Mouse (Mus musculus) stomach, embryonic 15.5 days (tissue): Measurements from ENCODE around the gene Togaram2. TPM values are rescaled to one million over a fixed set of nuclear protein-coding genes. Genes with fewer than 3 reads are reported as not detected.
"Not testable (repeated sequence)": the region's sequence is repeated elsewhere in the genome, so short reads cannot be mapped to it uniquely, and the experiment has no call there.

Experiments used
- ATAC-seq: fragments of 200-750 bp; cut with Nextera tagmentation; 2 replicates; pipeline ENCODE4 v1.8.0; 2017; ENCODE audit warnings: low read depth, moderate number of reproducible peaks, moderate TSS enrichment; ENCODE audit not compliant: insufficient read depth, low FRiP score
- H3K27ac ChIP-seq: fragments of 300-500 bp; sonication (generic); 2 replicates; pipeline ENCODE4 v1.5.1; 2015; ENCODE audit warnings: mild to moderate bottlenecking, inconsistent platforms
- H3K27me3 ChIP-seq: fragments of 300-500 bp; sonication (generic); replicated peaks from 2 replicates; pipeline ENCODE4 v1.6.1; 2015; ENCODE audit warnings: inconsistent platforms
- H3K36me3 ChIP-seq: fragments of 300-500 bp; sonication (generic); 2 replicates; pipeline ENCODE4 v1.6.1; 2015; ENCODE audit warnings: inconsistent platforms
- H3K4me1 ChIP-seq: fragments of 300-500 bp; sonication (generic); 2 replicates; pipeline ENCODE4 v1.6.1; 2015; ENCODE audit warnings: inconsistent platforms
- H3K4me2 ChIP-seq: fragments of 300-500 bp; sonication (generic); 2 replicates; pipeline ENCODE4 v1.6.1; 2015; ENCODE audit warnings: mild to moderate bottlenecking, inconsistent platforms
- H3K4me3 ChIP-seq: fragments of 300-500 bp; sonication (generic); replicated peaks from 2 replicates; pipeline ENCODE4 v1.5.1; 2015; ENCODE audit warnings: inconsistent platforms
- H3K9ac ChIP-seq: fragments of 300-500 bp; sonication (generic); 2 replicates; pipeline ENCODE4 v1.6.1; 2015; ENCODE audit warnings: inconsistent platforms
- H3K9me3 ChIP-seq: fragments of 300-500 bp; sonication (generic); 2 replicates; pipeline ENCODE4 v1.6.1; 2016; ENCODE audit warnings: inconsistent platforms
- WGBS: fragments of 180-500 bp; shearing (Covaris S2); methylation state at CpG from one replicate; pipeline ENCODE4 v1.1.7; 2015; 5-methylcytosine and 5-hydroxymethylcytosine counted together
- polyA plus RNA-seq: library from polyadenylated mRNA; unstranded; fragments of >200 nt; fragmentation: Nextera tagmentation; extraction: Ambion mirVana; gene quantifications from 2 replicates; pipeline ENCODE4 v1.2.1, GENCODE M21; 2015

The Togaram2 gene
- polyA plus RNA-seq, 1 experiment from 2014 or later, result 0.39 TPM

DNA sequence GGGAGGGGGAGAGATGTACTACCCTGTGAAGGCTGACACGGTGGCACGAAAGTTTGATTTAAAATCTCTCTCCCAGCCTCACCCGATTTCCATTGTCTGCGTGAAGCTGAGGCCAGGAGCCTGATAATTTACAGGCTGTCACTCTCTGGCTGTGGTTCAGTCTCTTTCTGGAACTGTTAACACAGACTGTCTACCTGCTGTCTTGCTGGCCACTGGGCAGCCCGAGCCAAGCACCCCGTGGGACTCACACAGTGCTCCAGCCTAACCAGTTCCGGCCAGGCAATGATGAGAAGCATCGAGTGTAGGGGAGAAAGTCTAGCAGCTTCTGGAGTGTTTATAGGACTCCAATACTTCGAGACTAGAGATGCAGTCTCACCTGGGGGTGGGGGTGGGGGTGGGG lies 73.1 kb downstream of the Togaram2 start:
- H3K4me3 ChIP-seq, result no peak overlapping the region
- no peak for ATAC-seq
- H3K36me3 ChIP-seq, result no peaks in the 10 kb centered on the region
- H3K27ac ChIP-seq, result no peak overlapping the region
- WGBS, result 70% methylated on average over 9 of the region's 9 CpGs
- no peaks in the 10 kb centered on the region for H3K27me3 ChIP-seq
- H3K9ac ChIP-seq, result no peak overlapping the region
- 0 out of 2 replicates have a peak, but pooled peaks cover 4% of the 10 kb centered on the region for H3K4me1 ChIP-seq
- no peak overlapping the region for H3K4me2 ChIP-seq
- no peaks in the 10 kb centered on the region for H3K9me3 ChIP-seq

DNA sequence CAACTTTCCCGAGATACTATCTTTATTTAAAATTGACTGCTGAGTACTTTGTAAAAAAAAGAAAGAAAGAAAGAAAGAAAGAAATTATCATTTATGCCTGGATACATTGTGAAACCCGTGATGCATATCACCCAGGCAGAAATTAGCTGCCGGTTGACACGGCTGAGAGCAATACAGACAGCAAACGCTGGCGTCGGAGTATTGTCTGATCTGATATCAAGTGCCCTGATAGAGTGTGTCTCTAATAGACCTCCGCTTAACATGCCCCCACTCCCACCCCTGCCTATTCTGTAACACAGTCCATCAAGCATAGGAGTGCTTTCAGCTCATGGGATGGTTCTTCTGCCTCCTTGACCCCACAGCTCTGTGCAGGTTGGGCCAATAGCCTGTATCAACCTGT lies 74.5 kb downstream of the Togaram2 start:
- Histone ChIP-seq H3K27me3 (no peaks in the 10 kb centered on the region), H3K4me2 (no peak overlapping the region), H3K4me3 (no peak overlapping the region), H3K9me3 (no peaks in the 10 kb centered on the region), H3K36me3 (no peaks in the 10 kb centered on the region), H3K4me1 (0 out of 2 replicates have a peak, but pooled peaks cover 4% of the 10 kb centered on the region), H3K27ac (no peak overlapping the region), H3K9ac (no peak overlapping the region)
- no peak for ATAC-seq
- WGBS, result 78% methylated on average over 8 of the region's 8 CpGs

DNA sequence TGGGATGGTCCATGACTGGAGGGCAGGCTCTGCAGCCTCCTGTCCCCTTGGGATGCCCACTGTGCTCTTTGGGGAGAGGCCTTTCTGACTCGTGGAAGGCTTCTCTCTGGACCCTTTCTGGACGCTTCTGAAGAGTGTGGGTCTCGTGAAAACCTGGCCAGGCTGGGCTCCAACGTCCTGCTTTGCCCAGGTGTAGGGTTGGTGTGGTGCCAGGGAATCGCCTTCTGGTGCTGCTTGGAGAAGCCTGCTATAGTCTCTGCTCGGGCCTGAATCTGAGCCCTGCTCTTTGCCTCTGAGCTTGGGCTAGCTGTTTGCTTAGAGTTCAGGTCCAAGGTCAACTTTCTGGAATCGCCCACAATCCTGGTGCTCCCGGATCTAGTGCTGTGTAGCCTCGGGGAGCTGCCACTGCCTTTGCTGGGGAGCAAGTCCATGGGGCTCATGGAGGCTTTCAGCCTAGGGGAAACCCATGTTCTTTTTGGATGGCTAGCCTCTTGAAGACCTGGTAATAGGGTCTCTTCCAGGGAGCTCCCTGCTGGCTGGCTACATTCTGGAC lies 76.6 kb downstream of the Togaram2 start:
- H3K4me2 ChIP-seq, result no peak overlapping the region

DNA sequence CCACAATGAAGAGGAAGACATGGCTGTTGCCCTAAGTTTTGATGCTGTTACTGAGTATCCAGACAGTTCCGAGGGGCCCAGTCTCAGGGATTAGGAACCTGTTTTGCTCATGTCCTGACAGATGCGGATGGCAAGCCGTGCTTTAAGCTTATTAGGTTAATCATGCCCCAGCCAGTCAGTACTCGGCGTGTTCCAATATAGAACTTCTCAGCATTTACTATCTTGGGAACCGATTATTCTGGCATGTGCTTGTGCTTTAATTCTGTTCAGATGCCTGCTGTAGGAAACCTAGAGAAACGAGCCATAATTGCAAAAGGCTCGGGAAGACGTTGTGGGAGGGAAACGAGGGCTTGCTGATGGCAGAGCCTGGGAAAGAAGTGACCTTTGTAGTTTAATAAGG lies 79.8 kb downstream of the Togaram2 start, which contains the start of gene Pcare:
Gene Pcare (minus strand): TSS at position 64 of the 400 bp plus-strand sequence.
- Histone ChIP-seq H3K4me1 (no peaks in the 10 kb centered on the region), H3K27me3 (no peaks in the 10 kb centered on the region), H3K9ac (no peak within 1 kb of the TSS), H3K4me2 (no peak within 1 kb of the TSS), H3K27ac (no peak within 1 kb of the TSS), H3K4me3 (no peak within 1 kb of the TSS), H3K36me3 (no peaks in the 10 kb centered on the region), H3K9me3 (no peaks in the 10 kb centered on the region)
- WGBS, result 74% methylated on average over 10 of the region's 10 CpGs
- ATAC-seq, result no peak

More for the DNA sequence above, 76.6 kb downstream of the Togaram2 start:
- Histone ChIP-seq H3K4me1 (no peaks in the 10 kb centered on the region), H3K9me3 (no peaks in the 10 kb centered on the region), H3K4me3 (no peak overlapping the region), H3K9ac (no peak overlapping the region), H3K36me3 (no peaks in the 10 kb centered on the region), H3K27ac (no peak overlapping the region), H3K27me3 (no peaks in the 10 kb centered on the region)
- no peak; the same call in 1 of the 2 replicates for ATAC-seq
- 74% methylated on average over 9 of the region's 9 CpGs for WGBS

GRCm38 (mm10) chr17:71760536-71760935 lies 87.5 kb downstream of the Togaram2 start:
- H3K36me3 ChIP-seq, result no peaks in the 10 kb centered on the region
- no peaks in the 10 kb centered on the region for H3K27me3 ChIP-seq
- no peak overlapping the region for H3K4me3 ChIP-seq
- no peak overlapping the region for H3K9ac ChIP-seq
- no peaks in the 10 kb centered on the region for H3K4me1 ChIP-seq
- H3K9me3 ChIP-seq, result no peaks in the 10 kb centered on the region
- H3K27ac ChIP-seq, result no peak overlapping the region
- no peak for ATAC-seq
- WGBS, result 84% methylated on average over 7 of the region's 7 CpGs
- H3K4me2 ChIP-seq, result no peak overlapping the region

DNA sequence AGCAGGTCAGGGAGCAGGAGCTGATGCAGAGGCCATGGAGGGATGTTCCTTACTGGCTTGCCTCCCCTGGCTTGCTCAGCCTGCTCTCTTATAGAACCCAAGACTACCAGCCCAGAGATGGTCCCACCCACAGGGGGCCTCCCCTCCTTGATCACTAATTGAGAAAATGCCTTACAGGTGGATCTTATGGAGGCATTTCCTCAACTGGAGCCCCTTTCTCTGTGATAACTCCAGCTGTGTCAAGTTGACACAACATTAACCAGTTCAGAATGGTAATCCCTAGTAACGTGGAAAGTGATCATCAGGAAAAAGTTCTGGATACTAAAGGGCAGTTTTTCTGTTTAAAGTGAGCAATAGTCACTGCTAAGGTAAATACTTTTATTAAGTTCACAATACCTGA lies 95.1 kb downstream of the Togaram2 start, which contains the start of gene Clip4:
Gene Clip4 (plus strand): TSS at position 301 of the 400 bp plus-strand sequence.
- not testable (repeated sequence) for ATAC-seq, H3K4me2 ChIP-seq, H3K9ac ChIP-seq, H3K27me3 ChIP-seq, H3K4me1 ChIP-seq, H3K36me3 ChIP-seq, H3K4me3 ChIP-seq, H3K9me3 ChIP-seq, H3K27ac ChIP-seq
- 62% methylated on average over 1 of the region's 1 CpGs for WGBS

DNA sequence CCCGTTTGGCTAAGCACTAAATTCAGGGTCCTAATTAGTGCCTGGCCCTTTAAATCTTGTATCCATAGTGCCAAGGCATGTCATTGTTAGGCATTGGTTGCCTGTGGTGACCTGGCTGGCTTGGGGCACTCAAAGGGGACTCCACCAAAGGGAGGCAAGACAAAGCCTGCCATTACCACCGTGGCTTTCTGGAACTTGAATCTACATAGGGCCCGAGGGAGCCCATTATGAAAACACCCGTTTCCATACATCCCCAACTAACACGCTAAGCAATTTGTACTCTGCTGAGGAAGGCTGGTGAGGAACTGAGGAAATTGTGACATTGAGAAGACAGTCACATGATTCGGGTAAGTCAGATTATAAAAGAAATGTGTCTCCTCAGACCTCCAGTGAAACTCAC lies 96.5 kb downstream of the Togaram2 start:
- no peak overlapping the region for H3K4me3 ChIP-seq
- no peak for ATAC-seq
- H3K27me3 ChIP-seq, result no peaks in the 10 kb centered on the region
- H3K4me1 ChIP-seq, result no peaks in the 10 kb centered on the region
- H3K9me3 ChIP-seq, result no peaks in the 10 kb centered on the region
- no peak overlapping the region for H3K27ac ChIP-seq
- no peaks in the 10 kb centered on the region for H3K36me3 ChIP-seq
- no peak overlapping the region for H3K4me2 ChIP-seq
- WGBS, result 49% methylated on average over 6 of the region's 6 CpGs
- H3K9ac ChIP-seq, result no peak overlapping the region

- ATAC-seq, result no peak
- WGBS, result 85% methylated on average over 3 of the region's 3 CpGs
- H3K4me1 ChIP-seq, result no peaks in the 10 kb centered on the region
Observed at GRCm38 (mm10) chr17:71770696-71771095, 97.6 kb downstream of the Togaram2 start.

DNA sequence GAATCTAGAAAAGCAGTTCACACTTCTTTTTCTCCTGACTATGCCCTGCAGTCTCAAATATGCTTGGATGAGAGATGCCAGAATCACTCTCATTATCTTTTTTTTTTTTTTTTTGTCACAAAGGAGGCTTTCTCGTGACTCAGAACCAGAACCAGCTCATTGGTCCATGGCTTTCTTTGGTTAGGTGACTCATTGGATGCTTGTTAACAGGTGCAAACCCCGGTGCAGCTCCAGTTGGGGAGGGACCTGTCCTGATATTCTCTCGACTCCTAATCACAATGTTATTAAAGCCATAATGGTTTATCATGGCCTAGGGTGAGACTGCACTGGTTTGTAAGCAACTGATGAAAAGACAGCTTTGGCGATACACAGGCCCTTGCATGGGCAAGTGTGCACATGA lies 101.1 kb downstream of the Togaram2 start:
- Histone ChIP-seq H3K27me3 (no peaks in the 10 kb centered on the region), H3K4me1 (no peaks in the 10 kb centered on the region), H3K9ac (no peak overlapping the region), H3K27ac (no peak overlapping the region), H3K4me2 (no peak overlapping the region), H3K4me3 (no peak overlapping the region), H3K9me3 (no peaks in the 10 kb centered on the region), H3K36me3 (no peaks in the 10 kb centered on the region)
- WGBS, result 70% methylated on average over 4 of the region's 4 CpGs
- no peak for ATAC-seq

More at GRCm38 (mm10) chr17:71770696-71771095, 97.6 kb downstream of the Togaram2 start:
- Histone ChIP-seq H3K4me2 (no peak overlapping the region), H3K27me3 (no peaks in the 10 kb centered on the region), H3K9ac (no peak overlapping the region), H3K4me3 (no peak overlapping the region), H3K36me3 (no peaks in the 10 kb centered on the region), H3K27ac (no peak overlapping the region), H3K9me3 (no peaks in the 10 kb centered on the region)

DNA sequence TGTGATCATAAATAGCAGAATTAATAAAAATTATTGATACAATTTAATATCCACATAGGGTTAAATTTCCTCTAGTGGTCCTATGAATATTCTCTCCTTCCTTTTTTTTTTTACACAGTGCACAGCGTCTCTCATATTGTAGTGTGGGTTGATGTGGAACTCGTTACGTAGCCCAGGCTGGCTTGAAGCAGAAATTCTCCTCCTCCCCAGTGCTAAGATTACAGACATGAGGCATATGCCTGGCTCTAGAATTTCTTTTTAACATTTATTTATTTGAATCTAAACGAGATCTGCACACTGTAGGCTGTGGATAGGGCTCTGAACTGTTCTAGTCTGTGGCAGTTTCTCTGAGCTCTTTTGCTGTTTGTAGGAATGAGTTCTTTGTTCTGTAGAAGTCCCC lies 102.2 kb downstream of the Togaram2 start:
- 70% methylated on average over 4 of the region's 4 CpGs for WGBS
- H3K4me2 ChIP-seq, result no peak overlapping the region

GRCm38 (mm10) chr17:71778696-71779095 lies 105.6 kb downstream of the Togaram2 start:
- Histone ChIP-seq H3K9me3 (no peaks in the 10 kb centered on the region), H3K27me3 (no peaks in the 10 kb centered on the region; the same call in 1 of the 2 replicates), H3K4me3 (no peak overlapping the region), H3K9ac (no peak overlapping the region), H3K4me2 (no peak overlapping the region), H3K36me3 (no peaks in the 10 kb centered on the region), H3K27ac (no peak overlapping the region), H3K4me1 (no peaks in the 10 kb centered on the region)
- 71% methylated on average over 3 of the region's 3 CpGs for WGBS
- ATAC-seq, result no peak

More for the DNA sequence above, 102.2 kb downstream of the Togaram2 start:
- Histone ChIP-seq H3K4me3 (no peak overlapping the region), H3K4me1 (no peaks in the 10 kb centered on the region), H3K36me3 (no peaks in the 10 kb centered on the region), H3K27ac (no peak overlapping the region), H3K27me3 (no peaks in the 10 kb centered on the region), H3K9ac (no peak overlapping the region), H3K9me3 (no peaks in the 10 kb centered on the region)
- no peak for ATAC-seq
